Mouse (Mus musculus) neural tube, embryonic 14.5 days (tissue): ENCODE results near the gene Wdr83os. TPM values are rescaled to one million over a fixed set of nuclear protein-coding genes. Genes with fewer than 3 reads are reported as not detected.

Experiments used
- ATAC-seq: fragments of 200-750 bp; cut with Nextera tagmentation; 2 replicates; pipeline ENCODE4 v1.8.0; 2017; ENCODE audit warnings: low read depth, mild to moderate bottlenecking, moderate TSS enrichment, moderate library complexity
- H3K27ac ChIP-seq: fragments of 300-500 bp; sonication (generic); 2 replicates; pipeline ENCODE4 v1.5.1; 2014; ENCODE audit warnings: low read depth, mild to moderate bottlenecking, control low read depth, low read length, moderate library complexity, mixed read lengths
- H3K27me3 ChIP-seq: fragments of 300-500 bp; sonication (generic); 2 replicates; pipeline ENCODE4 v1.6.1; 2014; ENCODE audit warnings: low read length; ENCODE audit not compliant: control insufficient read depth, insufficient read depth
- H3K36me3 ChIP-seq: fragments of 300-500 bp; sonication (generic); 2 replicates; pipeline ENCODE4 v1.6.1; 2014; ENCODE audit warnings: low read length, mixed read lengths; ENCODE audit not compliant: control insufficient read depth, insufficient read depth
- H3K4me1 ChIP-seq: fragments of 300-500 bp; sonication (generic); 2 replicates; pipeline ENCODE4 v1.6.1; 2014; ENCODE audit warnings: low read length; ENCODE audit not compliant: control insufficient read depth, insufficient read depth
- H3K4me2 ChIP-seq: fragments of 300-500 bp; sonication (generic); 2 replicates; pipeline ENCODE4 v1.6.1; 2014; ENCODE audit warnings: mild to moderate bottlenecking, low read depth, low read length, control low read depth
- H3K4me3 ChIP-seq: fragments of 300-500 bp; sonication (generic); 2 replicates; pipeline ENCODE4 v1.5.1; 2014; ENCODE audit warnings: low read depth, low read length, control low read depth, mixed read lengths
- H3K9ac ChIP-seq: fragments of 300-500 bp; sonication (generic); replicated peaks from 2 replicates; pipeline ENCODE4 v1.6.1; 2014; ENCODE audit warnings: low read depth, mild to moderate bottlenecking, control low read depth, low read length, mixed read lengths
- H3K9me3 ChIP-seq: fragments of 300-500 bp; sonication (generic); 2 replicates; pipeline ENCODE4 v1.6.1; 2016; ENCODE audit warnings: low read length; ENCODE audit not compliant: control insufficient read depth
- WGBS: fragments of 180-500 bp; shearing (Covaris S2); extraction: QIAGEN DNeasy Blood & Tissue Kit; methylation state at CpG from one replicate; pipeline ENCODE4 v1.1.7; 2014; 5-methylcytosine and 5-hydroxymethylcytosine counted together
- microRNA-seq: library from miRNA; unstranded; fragments of <30 nt; microRNA quantifications from one replicate; pipeline ENCODE4, GENCODE M21; 2016
- polyA plus RNA-seq: library from polyadenylated mRNA; unstranded; fragments of >200 nt; fragmentation: Nextera tagmentation; extraction: Ambion mirVana; gene quantifications from 2 replicates; pipeline ENCODE4 v1.2.1, GENCODE M21; 2014

Wdr83os gene
- polyA plus RNA-seq, 1 experiment from 2014 or later: 134 TPM

DNA sequence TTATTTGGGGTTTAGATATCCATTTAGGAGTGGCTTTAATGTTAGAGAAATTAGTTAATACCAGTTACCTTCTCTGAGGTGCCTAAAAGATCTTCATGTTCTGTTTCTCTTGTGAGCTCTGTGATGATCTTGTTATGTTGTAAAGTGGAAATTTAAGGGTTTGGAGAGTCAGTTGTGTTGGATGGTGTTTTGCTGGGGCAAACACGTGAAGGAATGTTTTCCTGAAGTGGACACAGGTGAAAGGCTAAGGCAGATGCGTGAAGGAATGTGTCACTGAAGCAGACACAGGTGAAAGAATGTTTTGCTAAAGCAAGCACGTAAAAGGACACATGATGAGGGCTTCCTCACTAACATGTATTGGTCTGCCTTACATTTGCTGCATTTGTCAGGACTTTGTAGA lies 42.5 kb downstream of the Wdr83os start, which contains the start of gene Zfp791:
TSS of gene Zfp791 (minus strand) at position 101 of the 400 bp plus-strand sequence.
- H3K9ac ChIP-seq: no peak within 1 kb of the TSS
- H3K36me3 ChIP-seq: no peaks in the 10 kb centered on the region
- H3K4me3 ChIP-seq: no peak within 1 kb of the TSS
- no peak within 1 kb of the TSS for H3K4me2 ChIP-seq
- no peaks in the 10 kb centered on the region for H3K9me3 ChIP-seq
- no peaks in the 10 kb centered on the region for H3K4me1 ChIP-seq
- no peaks in the 10 kb centered on the region for H3K27me3 ChIP-seq
- ATAC-seq: no peak
- 85% methylated on average over 3 of the region's 3 CpGs for WGBS
- H3K27ac ChIP-seq: no peak within 1 kb of the TSS

DNA sequence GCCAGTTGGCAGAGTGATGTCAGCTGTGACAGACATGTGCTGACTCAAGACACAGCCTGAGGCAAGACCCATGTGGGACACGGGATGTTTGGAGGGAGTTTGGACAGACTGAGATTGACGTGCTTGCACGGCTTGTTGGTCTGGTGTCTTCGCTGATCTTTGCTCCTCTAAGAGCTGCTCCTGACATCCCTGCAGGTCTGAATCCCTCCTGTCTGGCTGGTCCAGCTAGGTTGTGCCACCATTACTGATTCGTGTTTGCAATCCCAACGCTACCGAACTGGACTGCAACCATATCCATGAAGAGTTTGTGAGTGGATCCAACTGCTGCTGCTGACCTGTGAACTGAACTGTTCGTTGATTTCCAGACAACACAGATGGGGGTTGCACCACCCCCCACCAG lies 43.2 kb downstream of the Wdr83os start:
- Histone ChIP-seq H3K27me3 (no peaks in the 10 kb centered on the region), H3K4me1 (no peaks in the 10 kb centered on the region), H3K27ac (no peak overlapping the region), H3K4me2 (no peak overlapping the region), H3K4me3 (no peak overlapping the region), H3K9me3 (no peaks in the 10 kb centered on the region), H3K9ac (no peak overlapping the region), H3K36me3 (no peaks in the 10 kb centered on the region)
- ATAC-seq: no peak
- WGBS: 90% methylated on average over 8 of the region's 8 CpGs

Small RNAs within 50 kb of the gene (microRNA-seq; reads per million reads assigned to microRNA genes)
- gene Gm23388 (not detected), gene Mir7070 (1.7 reads per million)

Other genes starting within 250 kb of the Wdr83os start
- gene Gadd45gip1, start 249.2 kb upstream of the Wdr83os start, polyA plus RNA-seq: 33.1 and 39.8 TPM in 2 replicates
- gene Rad23a, start 240.1 kb upstream of the Wdr83os start, polyA plus RNA-seq: 69.4 and 78.1 TPM in 2 replicates
- gene Calr, start 233.8 kb upstream of the Wdr83os start, polyA plus RNA-seq: 615 and 623 TPM in 2 replicates
- 90.9 and 98.2 TPM in 2 replicates for gene Farsa, start 223.8 kb upstream of the Wdr83os start, polyA plus RNA-seq
- 14.2 and 24.5 TPM in 2 replicates for gene Syce2, start 208.6 kb upstream of the Wdr83os start, polyA plus RNA-seq
- 33.5 and 34.2 TPM in 2 replicates for gene Gcdh, start 186.8 kb upstream of the Wdr83os start, polyA plus RNA-seq
- gene Klf1, start 178.8 kb upstream of the Wdr83os start, polyA plus RNA-seq: 0.44 and 0.80 TPM in 2 replicates
- 5.0 and 5.3 TPM in 2 replicates for gene Dnase2a, start 172.2 kb upstream of the Wdr83os start, polyA plus RNA-seq
- gene Mast1, start 143.4 kb upstream of the Wdr83os start, polyA plus RNA-seq: 75.6 and 79.8 TPM in 2 replicates
- 1.3 and 3.5 TPM in 2 replicates for gene Rtbdn, start 133.7 kb upstream of the Wdr83os start, polyA plus RNA-seq
- not detected in 2 replicates for gene Gm49661, start 111.3 kb upstream of the Wdr83os start, polyA plus RNA-seq
- 1,214 and 1,252 TPM in 2 replicates for gene Prdx2, start 111.2 kb upstream of the Wdr83os start, polyA plus RNA-seq
- 45.7 and 48.0 TPM in 2 replicates for gene Rnaseh2a, start 111.0 kb upstream of the Wdr83os start, polyA plus RNA-seq
- 5.4 and 8.4 TPM in 2 replicates for gene Junb, start 102.0 kb upstream of the Wdr83os start, polyA plus RNA-seq
- 25.5 and 31.2 TPM in 2 replicates for gene Hook2, start 90.1 kb upstream of the Wdr83os start, polyA plus RNA-seq
- gene Best2, start 66.2 kb upstream of the Wdr83os start, polyA plus RNA-seq: 0.12 TPM in 1 of 2 replicates, not detected in the other
- 119 and 128 TPM in 2 replicates for gene Asna1, start 55.5 kb upstream of the Wdr83os start, polyA plus RNA-seq
- gene Trir, start 53.9 kb upstream of the Wdr83os start, polyA plus RNA-seq: 153 and 161 TPM in 2 replicates
- 30.8 and 45.8 TPM in 2 replicates for gene Tnpo2, start 43.8 kb upstream of the Wdr83os start, polyA plus RNA-seq
- 57.0 and 66.3 TPM in 2 replicates for gene Fbxw9, start 20.7 kb upstream of the Wdr83os start, polyA plus RNA-seq
- gene Gm5741, start 12.8 kb upstream of the Wdr83os start, polyA plus RNA-seq: 1.4 TPM in 1 of 2 replicates, not detected in the other
- 115 and 123 TPM in 2 replicates for gene Dhps, start 9.0 kb upstream of the Wdr83os start, polyA plus RNA-seq
- 47.2 and 47.9 TPM in 2 replicates for gene Wdr83, start 566 bp downstream of the Wdr83os start, polyA plus RNA-seq
- 15.4 and 20.9 TPM in 2 replicates for gene Man2b1, start 2.5 kb downstream of the Wdr83os start, polyA plus RNA-seq
- 2.9 and 3.5 TPM in 2 replicates for gene Zfp791, start 42.4 kb downstream of the Wdr83os start, polyA plus RNA-seq
- gene Cks1brt, start 71.2 kb downstream of the Wdr83os start, polyA plus RNA-seq: not detected in 2 replicates
- not detected in 2 replicates for gene Olfr371, start 145.2 kb downstream of the Wdr83os start, polyA plus RNA-seq
- 76.4 and 78.8 TPM in 2 replicates for gene Orc6, start 218.9 kb downstream of the Wdr83os start, polyA plus RNA-seq
- gene Vps35, start 219.1 kb downstream of the Wdr83os start, polyA plus RNA-seq: 183 and 196 TPM in 2 replicates